Mouse (Mus musculus): ENCODE measurements around the gene Ppp3ca. TPM values are rescaled to one million over a fixed set of nuclear protein-coding genes. Genes with fewer than 3 reads are reported as not detected.

The Ppp3ca gene
- polyA plus RNA-seq, 1 experiment from 2014 or later = 92.2 TPM

DNA sequence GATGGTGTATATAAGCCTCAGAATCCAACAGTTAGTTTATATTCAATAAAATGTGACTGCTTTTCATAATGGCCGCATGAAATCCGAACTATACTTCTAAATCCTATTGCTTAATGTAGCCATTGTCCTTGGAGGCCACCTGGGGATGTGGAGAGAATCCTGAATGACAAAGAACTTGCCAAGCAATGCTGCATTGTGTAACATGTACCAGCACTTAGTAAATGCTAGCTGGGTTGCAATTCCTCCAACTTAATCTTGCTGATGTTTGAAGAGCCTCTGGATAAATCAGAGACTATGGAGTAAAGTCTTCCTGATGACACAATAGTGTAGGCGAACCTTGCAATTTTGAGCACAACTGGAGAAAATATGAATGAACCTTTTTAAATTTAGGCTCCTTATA lies 171.4 kb downstream of the Ppp3ca start:
- no peak for ATAC-seq
- in situ Hi-C loops (cut with MboI; ENCODE audit: low pct_unique_long_range_greater_than_20kb) = no loop called here

DNA sequence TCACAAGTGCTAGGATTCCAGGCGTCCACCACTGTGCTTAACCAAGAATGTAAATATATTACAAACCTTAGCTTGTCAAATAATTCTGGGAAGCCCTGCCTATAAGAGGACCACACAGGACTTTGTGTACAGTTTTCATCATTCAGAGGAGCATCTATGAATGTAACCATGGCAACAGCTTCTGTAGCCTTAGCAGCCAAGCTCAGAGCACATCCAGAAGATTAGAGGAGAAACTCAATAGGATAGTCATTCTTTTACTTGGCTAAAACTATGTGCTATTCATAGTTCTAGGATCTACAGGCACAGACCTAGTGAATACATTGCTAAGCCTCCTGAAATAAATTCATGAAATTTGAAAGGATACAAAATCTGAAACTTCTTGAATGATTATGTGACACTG lies 172.5 kb downstream of the Ppp3ca start:
- ChIA-PET POLR2A (no interaction called here), CTCF (interaction anchor here (0.8 to 0.9 kb wide), 2 partner anchors 9 to 14 kb away, joined by 3 read pairs; no protein-coding TSS in a partner anchor)
- ATAC-seq (no peak), DNase-seq (ENCODE audit: low read depth, low spot score) (no peak)
- in situ Hi-C loops (cut with MboI; ENCODE audit: low pct_unique_long_range_greater_than_20kb) = no loop called here
- TF ChIP-seq CTCF (IDR thresholded peaks at IDR 0.05) = no peak
- H3K27me3 ChIP-seq = no peaks in the 10 kb centered on the region

More for the DNA sequence above, 171.4 kb downstream of the Ppp3ca start:
- ChIA-PET CTCF (no interaction called here), POLR2A (no interaction called here)
- DNase-seq (ENCODE audit: low read depth, low spot score) = no peak
- no peaks in the 10 kb centered on the region for H3K27me3 ChIP-seq
- no peak for TF ChIP-seq CTCF (IDR thresholded peaks at IDR 0.05)

- H3K27me3 ChIP-seq = no peaks in the 10 kb centered on the region
- POLR2A ChIA-PET = no interaction called here
- CTCF ChIA-PET = interaction anchor here (1.1 kb wide), 1 partner anchor 8 kb away, joined by 4 read pairs; no protein-coding TSS in a partner anchor
- no peak for TF ChIP-seq CTCF (IDR thresholded peaks at IDR 0.05)
- no peak for DNase-seq (ENCODE audit: low read depth, low spot score)
- in situ Hi-C loops (cut with MboI; ENCODE audit: low pct_unique_long_range_greater_than_20kb) = no loop called here
- ATAC-seq = no peak
Observed at GRCm38 (mm10) chr3:136843811-136844491, 174.0 kb downstream of the Ppp3ca start.

DNA sequence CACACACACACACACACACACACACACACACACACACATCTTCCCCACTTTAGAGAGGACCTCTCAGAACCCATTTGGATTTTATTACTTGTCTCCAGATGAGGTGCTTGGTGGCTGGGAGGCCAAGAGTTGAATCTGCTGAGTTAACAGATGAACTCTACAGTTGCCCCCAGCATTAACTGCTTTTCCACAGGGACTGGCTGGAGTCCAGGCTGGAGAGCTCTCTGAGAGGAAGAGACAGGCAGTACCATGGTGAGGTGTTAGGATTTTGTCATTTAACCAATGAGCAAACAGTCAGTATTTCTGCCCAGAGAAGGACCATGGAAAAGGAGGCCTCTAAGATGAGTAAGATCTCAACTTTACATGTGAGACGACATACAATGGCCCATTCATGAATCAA lies 179.1 kb downstream of the Ppp3ca start:
- no peak for TF ChIP-seq CTCF (IDR thresholded peaks at IDR 0.05)
- no peaks in the 10 kb centered on the region for H3K27me3 ChIP-seq
- CTCF ChIA-PET = no interaction called here
- in situ Hi-C loops (cut with MboI; ENCODE audit: low pct_unique_long_range_greater_than_20kb) = no loop called here
- POLR2A ChIA-PET = no interaction called here
- ATAC-seq (no peak), DNase-seq (ENCODE audit: low read depth, low spot score) (no peak)

DNA sequence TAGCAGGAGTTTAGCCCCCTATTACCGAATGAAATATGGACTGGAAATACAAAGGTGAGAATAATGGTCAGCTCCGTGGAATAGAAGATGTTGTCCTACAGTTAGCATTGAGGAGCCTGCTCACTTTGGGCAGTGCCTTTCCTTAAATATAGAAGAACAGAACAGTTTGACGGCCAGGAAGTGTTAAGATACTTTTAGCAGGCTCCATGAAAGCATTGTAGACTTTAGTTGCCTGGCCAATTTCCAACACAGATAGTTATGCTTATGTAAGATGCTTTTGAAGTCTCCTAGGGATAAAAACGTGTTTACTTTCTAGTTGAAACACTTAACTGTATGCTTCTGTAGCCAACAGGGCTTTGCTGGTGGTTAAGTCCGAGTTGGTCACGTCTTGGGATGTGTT lies 183.0 kb downstream of the Ppp3ca start:
- ChIA-PET POLR2A (no interaction called here), CTCF (interaction anchor here (1.3 to 1.6 kb wide), 3 partner anchors 8 to 10 kb away, joined by 4 to 5 read pairs (median 4); no protein-coding TSS in a partner anchor)
- TF ChIP-seq CTCF (IDR thresholded peaks at IDR 0.05) = no peak
- H3K27me3 ChIP-seq = no peaks in the 10 kb centered on the region
- DNase-seq (ENCODE audit: low read depth, low spot score) = no peak
- no peak for ATAC-seq
- in situ Hi-C loops (cut with MboI; ENCODE audit: low pct_unique_long_range_greater_than_20kb) = no loop called here

GRCm38 (mm10) chr3:136853596-136853995 lies 183.7 kb downstream of the Ppp3ca start:
- no peak for DNase-seq (ENCODE audit: low read depth, low spot score)
- TF ChIP-seq CTCF (IDR thresholded peaks at IDR 0.05) = no peak
- in situ Hi-C loops (cut with MboI; ENCODE audit: low pct_unique_long_range_greater_than_20kb) = no loop called here
- POLR2A ChIA-PET = no interaction called here
- ATAC-seq = no peak
- no peaks in the 10 kb centered on the region for H3K27me3 ChIP-seq
- CTCF ChIA-PET = interaction anchor here (0.9 to 1.3 kb wide), 2 partner anchors 9 to 18 kb away, joined by 3 read pairs; no protein-coding TSS in a partner anchor

DNA sequence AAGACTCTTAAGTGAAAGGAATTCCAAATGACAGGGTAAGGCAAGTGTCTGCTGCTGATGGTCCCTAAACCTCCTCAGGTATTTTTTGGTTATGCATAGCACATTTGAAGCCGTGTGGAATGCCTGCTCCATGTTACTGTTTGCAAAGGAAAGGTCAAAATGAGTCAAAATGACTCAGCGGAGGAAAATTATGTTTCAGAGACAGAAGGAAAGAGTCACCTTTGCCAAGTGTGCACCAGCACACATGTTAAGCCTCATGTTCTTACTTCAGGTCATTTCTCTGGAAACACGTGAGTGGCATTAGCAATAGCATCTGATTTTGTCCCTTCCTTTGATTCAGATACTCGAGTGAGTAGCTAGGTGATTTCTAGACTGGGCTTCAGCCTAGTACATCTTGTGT lies 186.1 kb downstream of the Ppp3ca start:
- ChIA-PET CTCF (interaction anchor here (0.8 to 1.1 kb wide), 6 partner anchors 8 to 39 kb away, joined by 3 to 4 read pairs (median 3); no protein-coding TSS in a partner anchor), POLR2A (interaction anchor here (0.5 kb wide), 1 partner anchor 24 kb away, joined by 4 read pairs; no protein-coding TSS in a partner anchor)
- TF ChIP-seq CTCF (IDR thresholded peaks at IDR 0.05) = no peak
- H3K27me3 ChIP-seq = no peaks in the 10 kb centered on the region
- ATAC-seq (peak; percentile 31), DNase-seq (ENCODE audit: low read depth, low spot score) (no peak)
- in situ Hi-C loops (cut with MboI; ENCODE audit: low pct_unique_long_range_greater_than_20kb) = no loop called here

DNA sequence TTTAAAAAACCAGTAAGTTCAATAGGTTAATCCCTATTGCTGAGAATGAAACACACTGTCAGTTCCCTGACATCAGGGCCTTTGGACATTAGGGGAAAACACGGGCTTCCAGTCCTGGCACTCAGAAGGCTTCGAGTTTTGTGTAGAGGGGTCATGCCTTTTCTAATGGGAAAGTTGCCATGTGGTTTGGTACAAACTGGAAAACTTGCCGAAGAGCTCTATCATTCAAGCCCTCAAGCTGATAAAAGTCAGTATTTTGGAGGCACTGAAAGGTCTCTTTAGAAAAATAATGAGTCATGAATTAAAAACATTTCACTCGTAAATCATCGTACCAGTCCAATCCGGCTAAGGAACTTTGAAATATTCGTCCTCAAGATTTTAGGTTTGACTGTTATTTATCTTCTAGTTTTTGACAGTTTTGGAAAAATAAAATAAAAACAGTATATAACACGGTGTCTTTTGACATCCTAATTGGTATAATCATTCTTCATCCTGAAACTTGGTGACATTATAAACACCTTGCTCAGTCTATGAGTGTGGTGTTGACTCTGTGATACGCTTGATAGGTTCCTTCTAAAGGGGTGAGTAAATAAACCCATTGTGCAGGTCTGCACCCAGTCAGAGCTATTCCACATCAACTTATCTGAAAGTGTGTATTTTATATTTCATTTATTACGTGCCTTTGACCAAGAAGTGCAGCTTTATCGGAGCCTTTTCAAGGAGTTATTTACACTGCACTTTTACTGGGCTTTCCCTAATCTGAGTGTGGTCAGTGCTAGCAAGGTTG lies 192.3 kb downstream of the Ppp3ca start:
- ATAC-seq (no peak), DNase-seq (ENCODE audit: low read depth, low spot score) (no peak)
- no peak for TF ChIP-seq CTCF (IDR thresholded peaks at IDR 0.05)
- in situ Hi-C loops (cut with MboI; ENCODE audit: low pct_unique_long_range_greater_than_20kb) = loop anchor here (10.0 kb wide), 1 partner anchor 417 kb away; no protein-coding TSS in a partner anchor
- POLR2A ChIA-PET = interaction anchor here (1.7 kb wide), 1 partner anchor 193 kb away, joined by 7 read pairs; no protein-coding TSS in a partner anchor
- no peaks in the 10 kb centered on the region for H3K27me3 ChIP-seq
- CTCF ChIA-PET = interaction anchor here (0.8 to 1.1 kb wide), 4 partner anchors 8 to 28 kb away, joined by 3 to 5 read pairs (median 4); no protein-coding TSS in a partner anchor

DNA sequence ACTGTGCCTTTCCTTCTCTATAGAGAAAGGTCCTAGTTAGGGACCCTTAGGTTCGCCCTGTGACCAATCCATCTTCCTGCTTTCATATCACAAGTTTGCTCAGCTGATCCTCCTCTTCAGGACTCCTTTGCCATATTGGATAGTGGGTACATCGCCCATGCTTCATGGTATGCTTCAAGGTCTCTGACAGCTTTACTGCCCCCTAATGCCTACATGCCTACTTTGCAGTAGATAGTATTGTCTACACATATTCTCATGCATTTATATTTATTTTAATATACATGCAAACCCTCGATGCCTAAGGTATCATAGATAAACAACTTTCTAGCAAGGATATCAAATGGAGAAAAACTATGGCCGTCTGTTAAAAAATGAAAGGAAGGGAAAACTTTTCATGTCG lies 193.2 kb downstream of the Ppp3ca start:
- CTCF ChIA-PET = interaction anchor here (0.8 to 1.1 kb wide), 4 partner anchors 9 to 29 kb away, joined by 3 to 5 read pairs (median 4); no protein-coding TSS in a partner anchor
- POLR2A ChIA-PET = interaction anchor here (1.7 kb wide), 1 partner anchor 194 kb away, joined by 7 read pairs; no protein-coding TSS in a partner anchor
- no peak for ATAC-seq
- TF ChIP-seq CTCF (IDR thresholded peaks at IDR 0.05) = no peak
- no peaks in the 10 kb centered on the region for H3K27me3 ChIP-seq
- DNase-seq (ENCODE audit: low read depth, low spot score) = no peak
- in situ Hi-C loops (cut with MboI; ENCODE audit: low pct_unique_long_range_greater_than_20kb) = loop anchor here (10.0 kb wide), 1 partner anchor 418 kb away; no protein-coding TSS in a partner anchor

DNA sequence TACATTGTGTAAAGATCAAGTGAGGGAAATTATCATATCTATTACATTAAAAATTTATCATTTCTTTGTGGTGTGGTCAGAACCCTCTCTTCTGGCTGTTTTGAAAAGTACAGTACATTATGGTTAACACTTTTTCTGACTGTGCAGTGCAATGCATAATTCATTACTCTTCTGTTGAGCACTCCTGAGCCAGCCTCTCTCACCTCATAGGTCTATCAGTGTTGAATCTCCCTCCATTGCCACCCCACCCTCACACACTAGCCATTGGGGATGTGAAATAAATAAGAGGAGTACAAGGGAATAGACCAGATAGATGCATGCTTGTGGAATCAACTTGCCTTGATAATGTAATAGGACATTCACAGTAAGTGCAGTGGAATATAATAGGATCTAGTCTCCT lies 194.4 kb downstream of the Ppp3ca start:
- CTCF ChIA-PET = no interaction called here
- TF ChIP-seq CTCF (IDR thresholded peaks at IDR 0.05) = no peak
- in situ Hi-C loops (cut with MboI; ENCODE audit: low pct_unique_long_range_greater_than_20kb) = loop anchor here (10.0 kb wide), 1 partner anchor 420 kb away; no protein-coding TSS in a partner anchor
- no peaks in the 10 kb centered on the region for H3K27me3 ChIP-seq
- POLR2A ChIA-PET = interaction anchor here (0.6 kb wide), 2 partner anchors 10 to 104 kb away, joined by 3 to 5 read pairs; no protein-coding TSS in a partner anchor
- ATAC-seq (no peak), DNase-seq (ENCODE audit: low read depth, low spot score) (no peak)

Measured in Patski (cell line).